Mouse (Mus musculus) midbrain, embryonic 13.5 days (tissue): Measurements from ENCODE around the gene Tedc1. TPM values are rescaled to one million over a fixed set of nuclear protein-coding genes. Genes with fewer than 3 reads are reported as not detected.

Source experiments
- ATAC-seq: fragments of 200-750 bp; cut with Nextera tagmentation; 2 replicates; pipeline ENCODE4 v1.8.0; 2017; ENCODE audit warnings: mild to moderate bottlenecking, moderate TSS enrichment, moderate library complexity
- H3K27ac ChIP-seq: fragments of 300-500 bp; sonication (generic); 2 replicates; pipeline ENCODE4 v1.5.1; 2015; ENCODE audit warnings: inconsistent platforms, mild to moderate bottlenecking, moderate library complexity
- H3K27me3 ChIP-seq: fragments of 300-500 bp; sonication (generic); 2 replicates; pipeline ENCODE4 v1.6.1; 2015; ENCODE audit warnings: mild to moderate bottlenecking, inconsistent platforms
- H3K36me3 ChIP-seq: fragments of 300-500 bp; sonication (generic); 2 replicates; pipeline ENCODE4 v1.6.1; 2015; ENCODE audit warnings: mild to moderate bottlenecking, inconsistent platforms
- H3K4me1 ChIP-seq: fragments of 300-500 bp; sonication (generic); replicated peaks from 2 replicates; pipeline ENCODE4 v1.6.1; 2015; ENCODE audit warnings: inconsistent platforms
- H3K4me2 ChIP-seq: fragments of 300-500 bp; sonication (generic); replicated peaks from 2 replicates; pipeline ENCODE4 v1.6.1; 2015; ENCODE audit warnings: moderate library complexity, mild to moderate bottlenecking, inconsistent platforms
- H3K4me3 ChIP-seq: fragments of 300-500 bp; sonication (generic); replicated peaks from 2 replicates; pipeline ENCODE4 v1.5.1; 2015; ENCODE audit warnings: mild to moderate bottlenecking, inconsistent platforms
- H3K9ac ChIP-seq: fragments of 300-500 bp; sonication (generic); replicated peaks from 2 replicates; pipeline ENCODE4 v1.6.1; 2015; ENCODE audit warnings: mild to moderate bottlenecking, inconsistent platforms
- H3K9me3 ChIP-seq: fragments of 300-500 bp; sonication (generic); 2 replicates; pipeline ENCODE4 v1.6.1; 2016; ENCODE audit warnings: mild to moderate bottlenecking, inconsistent platforms
- WGBS: fragments of 180-500 bp; shearing (Covaris S2); methylation state at CpG from one replicate; pipeline ENCODE4 v1.1.7; 2015; 5-methylcytosine and 5-hydroxymethylcytosine counted together
- polyA plus RNA-seq: library from polyadenylated mRNA; unstranded; fragments of >200 nt; fragmentation: Nextera tagmentation; extraction: Ambion mirVana; gene quantifications from 2 replicates; pipeline ENCODE4 v1.2.1, GENCODE M21; 2015

Gene Tedc1
- polyA plus RNA-seq, 1 experiment from 2014 or later, result 21.3 TPM

DNA sequence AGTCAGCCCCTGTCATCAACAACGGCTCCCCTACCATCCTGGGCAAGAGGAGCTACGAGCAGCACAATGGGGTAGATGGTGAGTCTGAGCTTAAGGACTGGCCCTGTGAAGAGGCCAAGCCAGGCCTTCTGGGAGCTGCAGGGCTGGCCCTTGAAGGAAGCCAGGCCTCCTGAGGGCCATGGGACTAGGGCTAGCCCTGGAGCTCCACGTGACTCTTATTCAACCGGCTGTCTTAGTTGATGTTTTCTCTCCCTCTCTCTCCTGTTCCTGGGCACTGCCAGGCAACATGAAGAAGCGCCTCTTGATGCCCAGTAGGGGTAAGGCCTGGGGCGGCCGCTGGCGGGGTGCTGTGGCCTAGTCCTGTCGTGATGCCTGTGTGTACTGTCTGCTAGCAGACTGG lies 23.0 kb upstream of the Tedc1 start:
- H3K9me3 ChIP-seq, result no peaks in the 10 kb centered on the region
- H3K36me3 ChIP-seq, result peaks cover 96% of the 10 kb centered on the region
- H3K4me2 ChIP-seq, result no peak overlapping the region
- no peak overlapping the region for H3K4me3 ChIP-seq
- ATAC-seq, result no peak
- peaks cover 3% of the 10 kb centered on the region for H3K4me1 ChIP-seq
- no peak overlapping the region for H3K9ac ChIP-seq
- H3K27ac ChIP-seq, result no peak overlapping the region
- WGBS, result 91% methylated on average over 9 of the region's 9 CpGs
- H3K27me3 ChIP-seq, result no peaks in the 10 kb centered on the region

DNA sequence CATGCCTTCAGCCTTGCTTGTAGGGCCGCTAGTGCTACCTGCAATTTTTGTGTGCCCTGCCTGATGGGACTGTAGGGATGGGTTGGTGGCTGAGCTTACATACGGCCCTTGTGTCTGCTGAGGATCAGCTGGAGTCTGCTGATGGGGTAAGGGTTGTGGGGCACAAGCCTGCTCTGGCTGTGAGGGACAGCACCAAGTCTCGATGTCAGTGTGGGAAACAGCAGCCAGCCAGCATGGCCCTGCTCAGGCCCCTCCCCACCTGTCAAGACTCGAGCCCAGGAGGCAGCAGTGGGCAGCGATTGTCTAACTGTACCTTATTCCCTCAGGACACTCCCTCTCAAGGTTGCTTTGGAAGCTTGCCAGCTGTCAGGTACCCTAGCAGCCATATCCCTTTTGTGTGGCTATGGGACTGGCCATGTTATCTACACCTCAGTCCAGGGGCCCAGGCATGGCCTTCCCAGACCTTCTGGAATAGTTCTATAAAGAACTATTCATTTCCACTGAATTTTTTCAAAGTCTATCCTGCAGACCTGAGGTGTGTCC lies 22.3 kb upstream of the Tedc1 start:
- Histone ChIP-seq H3K36me3 (peaks cover 95% of the 10 kb centered on the region), H3K4me2 (no peak overlapping the region), H3K27me3 (no peaks in the 10 kb centered on the region), H3K9me3 (no peaks in the 10 kb centered on the region), H3K4me1 (peaks cover 9% of the 10 kb centered on the region), H3K4me3 (no peak overlapping the region), H3K27ac (no peak overlapping the region), H3K9ac (no peak overlapping the region)
- no peak for ATAC-seq
- WGBS, result 75% methylated on average over 5 of the region's 5 CpGs

DNA sequence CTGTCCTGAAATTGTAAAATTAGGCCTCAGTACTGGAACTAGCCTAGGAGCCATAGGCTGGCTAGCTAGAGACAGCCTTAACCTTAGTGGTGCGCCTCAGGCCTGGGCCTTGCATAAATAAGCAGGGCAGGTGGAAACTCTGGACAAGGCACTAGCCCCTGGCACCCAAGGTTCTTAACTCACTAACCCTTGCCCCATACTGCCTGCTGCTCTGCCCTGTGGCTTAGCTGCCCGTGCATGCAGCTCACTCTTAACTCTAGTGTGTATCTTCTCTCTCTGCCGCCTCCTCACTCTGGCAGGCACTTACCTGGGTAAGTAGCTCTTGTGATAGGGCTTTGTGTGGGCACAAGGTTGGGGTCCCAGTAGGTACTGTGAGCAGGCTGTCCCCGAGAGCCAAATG lies 21.7 kb upstream of the Tedc1 start:
- Histone ChIP-seq H3K4me1 (peaks cover 15% of the 10 kb centered on the region), H3K36me3 (peaks cover 89% of the 10 kb centered on the region), H3K27me3 (no peaks in the 10 kb centered on the region), H3K27ac (no peak overlapping the region), H3K4me2 (no peak overlapping the region), H3K9ac (no peak overlapping the region), H3K9me3 (no peaks in the 10 kb centered on the region), H3K4me3 (no peak overlapping the region)
- no peak for ATAC-seq
- WGBS, result 90% methylated on average over 4 of the region's 4 CpGs

DNA sequence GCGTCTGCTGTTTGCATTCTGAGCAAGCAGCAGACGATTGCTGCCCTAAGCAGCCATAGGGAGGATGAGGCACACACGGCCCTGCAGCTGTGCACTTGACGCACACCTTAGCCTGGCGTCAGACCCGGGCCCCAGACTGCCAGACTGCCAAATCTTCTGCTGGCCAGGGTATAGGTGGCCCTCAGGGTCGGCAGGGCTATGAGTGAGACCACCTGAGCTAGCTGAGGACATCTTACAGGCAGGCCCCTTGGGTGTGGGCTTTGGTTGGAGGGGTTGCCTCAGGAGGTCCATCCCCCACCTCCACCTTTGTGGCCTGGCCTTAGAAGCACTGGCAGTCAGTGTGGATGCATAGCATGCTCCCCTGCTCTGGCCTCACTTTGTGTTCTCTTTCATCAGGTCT lies 20.8 kb upstream of the Tedc1 start:
- Histone ChIP-seq H3K4me2 (no peak overlapping the region), H3K36me3 (peaks cover 80% of the 10 kb centered on the region), H3K9me3 (no peaks in the 10 kb centered on the region), H3K4me1 (peaks cover 19% of the 10 kb centered on the region), H3K9ac (no peak overlapping the region), H3K27me3 (no peaks in the 10 kb centered on the region), H3K4me3 (no peak overlapping the region), H3K27ac (no peak overlapping the region)
- no peak for ATAC-seq
- WGBS, result 91% methylated on average over 7 of the region's 7 CpGs

DNA sequence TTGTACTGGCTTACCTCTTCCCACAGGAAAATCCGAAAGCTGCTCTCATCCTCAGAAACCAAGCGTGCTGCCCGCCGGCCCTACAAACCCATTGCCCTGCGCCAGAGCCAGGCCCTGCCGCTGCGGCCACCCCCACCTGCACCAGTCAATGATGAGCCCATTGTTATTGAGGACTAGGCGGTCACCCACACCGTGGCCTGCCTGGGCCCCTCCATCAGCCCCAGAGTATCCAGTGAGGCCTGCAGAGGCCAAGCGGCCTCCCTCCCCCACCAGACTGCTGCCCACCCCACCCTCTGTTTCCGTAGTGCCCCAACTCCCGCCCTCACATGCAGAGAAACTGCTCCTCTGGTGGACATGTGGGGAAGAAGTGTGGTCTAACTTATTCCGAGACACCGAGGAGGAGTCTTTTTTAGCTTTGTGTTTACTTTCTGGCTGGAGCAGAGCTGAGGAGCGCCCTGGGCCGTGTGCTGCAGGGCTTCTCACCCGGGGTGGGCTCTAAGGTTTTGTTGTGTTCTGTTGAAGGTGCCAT lies 19.7 kb upstream of the Tedc1 start:
- H3K9me3 ChIP-seq, result no peaks in the 10 kb centered on the region
- H3K9ac ChIP-seq, result no peak overlapping the region
- no peak for ATAC-seq
- no peaks in the 10 kb centered on the region for H3K27me3 ChIP-seq
- H3K36me3 ChIP-seq, result peaks cover 69% of the 10 kb centered on the region
- H3K4me3 ChIP-seq, result no peak overlapping the region
- H3K4me1 ChIP-seq, result peaks cover 29% of the 10 kb centered on the region
- 79% methylated on average over 17 of the region's 17 CpGs for WGBS
- H3K4me2 ChIP-seq, result no peak overlapping the region
- no peak overlapping the region for H3K27ac ChIP-seq

DNA sequence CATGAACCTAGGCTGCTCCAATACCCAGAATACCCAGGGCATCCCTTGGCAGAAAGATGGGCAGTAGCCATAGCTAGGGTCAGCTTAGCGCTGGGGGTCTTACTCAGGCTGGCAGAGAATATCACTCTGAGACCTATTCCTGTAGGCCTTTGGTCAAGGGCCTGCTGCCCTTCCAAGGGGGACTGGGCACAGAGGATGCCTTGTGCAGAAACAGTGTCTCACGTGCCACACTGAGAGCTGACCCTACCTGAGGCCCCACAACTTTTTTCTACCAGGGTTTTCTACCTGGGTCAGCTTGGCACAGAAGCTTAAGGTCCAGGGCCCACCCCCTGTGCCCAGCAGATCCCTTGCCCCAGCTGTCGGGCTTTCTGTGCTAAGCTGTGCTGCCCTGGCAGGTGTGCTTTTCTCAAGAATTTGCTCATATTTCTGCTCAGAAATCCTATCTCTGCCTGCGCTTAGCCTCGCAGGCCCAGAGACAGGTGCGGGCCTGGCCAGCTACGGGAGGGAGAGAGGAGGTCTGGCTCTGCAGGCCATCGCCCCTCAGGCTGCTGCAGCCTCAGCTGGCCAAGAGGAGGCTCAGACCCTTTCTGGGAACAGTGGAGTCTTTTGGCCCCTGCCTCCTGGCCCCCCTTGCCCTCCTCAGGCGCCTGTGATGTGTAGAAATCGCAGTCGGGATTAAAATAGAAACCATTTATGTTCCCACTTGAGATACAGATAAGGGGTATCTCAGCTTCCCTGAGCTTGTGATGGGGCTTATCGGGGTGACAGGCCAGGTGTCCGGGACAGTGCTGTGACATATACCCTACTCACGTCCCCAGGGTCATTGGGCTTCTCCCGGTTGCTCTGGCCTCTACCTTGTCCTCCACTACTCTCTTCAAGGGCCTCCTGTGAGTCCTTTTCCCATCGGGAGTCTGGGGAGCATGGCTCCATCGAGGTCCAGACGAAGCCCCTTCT lies 18.7 kb upstream of the Tedc1 start:
- Histone ChIP-seq H3K4me3 (no peak overlapping the region), H3K9me3 (no peaks in the 10 kb centered on the region), H3K36me3 (peaks cover 59% of the 10 kb centered on the region), H3K4me1 (peaks cover 39% of the 10 kb centered on the region), H3K27ac (no peak overlapping the region), H3K27me3 (no peaks in the 10 kb centered on the region), H3K4me2 (no peak overlapping the region), H3K9ac (no peak overlapping the region)
- 88% methylated on average over 18 of the region's 18 CpGs for WGBS
- no peak for ATAC-seq

GRCm38 (mm10) chr12:113138291-113138690 lies 17.9 kb upstream of the Tedc1 start:
- no peak for ATAC-seq
- Histone ChIP-seq H3K27ac (peak overlapping the region; percentile 88), H3K27me3 (no peaks in the 10 kb centered on the region), H3K36me3 (peaks cover 51% of the 10 kb centered on the region), H3K4me2 (no peak overlapping the region), H3K4me3 (no peak overlapping the region), H3K4me1 (peaks cover 47% of the 10 kb centered on the region), H3K9me3 (no peaks in the 10 kb centered on the region), H3K9ac (no peak overlapping the region)
- whole genome bisulfite sequencing, result 76% methylated on average over 6 of the region's 6 CpGs

- Histone ChIP-seq H3K27me3 (no peaks in the 10 kb centered on the region), H3K27ac (peak overlapping the region; percentile 88), H3K9ac (peak overlapping the region; percentile 81), H3K9me3 (no peaks in the 10 kb centered on the region), H3K4me1 (peaks cover 49% of the 10 kb centered on the region), H3K4me3 (peak overlapping the region; percentile 74), H3K36me3 (peaks cover 51% of the 10 kb centered on the region), H3K4me2 (peak overlapping the region; percentile 82)
- peak; percentile 5 for ATAC-seq
- 32% methylated on average over 11 of the region's 11 CpGs for WGBS
Measured at GRCm38 (mm10) chr12:113138901-113139864, 17.0 kb upstream of the Tedc1 start.

- Histone ChIP-seq H3K27me3 (no peaks in the 10 kb centered on the region), H3K4me2 (peak within 1 kb of the TSS; percentile 82), H3K36me3 (peaks cover 51% of the 10 kb centered on the region), H3K9ac (peak within 1 kb of the TSS; percentile 81), H3K27ac (peak within 1 kb of the TSS; percentile 88), H3K4me1 (peaks cover 49% of the 10 kb centered on the region), H3K9me3 (no peaks in the 10 kb centered on the region), H3K4me3 (peak within 1 kb of the TSS; percentile 74)
- peak; percentile 84 for ATAC-seq
- under 1% methylated on average over 67 of the region's 68 CpGs for WGBS
Measured at GRCm38 (mm10) chr12:113139908-113140615, 16.2 kb upstream of the Tedc1 start, which contains the start of gene Crip2. Gene Crip2, plus strand, starts transcription at chr12:113140236.

DNA sequence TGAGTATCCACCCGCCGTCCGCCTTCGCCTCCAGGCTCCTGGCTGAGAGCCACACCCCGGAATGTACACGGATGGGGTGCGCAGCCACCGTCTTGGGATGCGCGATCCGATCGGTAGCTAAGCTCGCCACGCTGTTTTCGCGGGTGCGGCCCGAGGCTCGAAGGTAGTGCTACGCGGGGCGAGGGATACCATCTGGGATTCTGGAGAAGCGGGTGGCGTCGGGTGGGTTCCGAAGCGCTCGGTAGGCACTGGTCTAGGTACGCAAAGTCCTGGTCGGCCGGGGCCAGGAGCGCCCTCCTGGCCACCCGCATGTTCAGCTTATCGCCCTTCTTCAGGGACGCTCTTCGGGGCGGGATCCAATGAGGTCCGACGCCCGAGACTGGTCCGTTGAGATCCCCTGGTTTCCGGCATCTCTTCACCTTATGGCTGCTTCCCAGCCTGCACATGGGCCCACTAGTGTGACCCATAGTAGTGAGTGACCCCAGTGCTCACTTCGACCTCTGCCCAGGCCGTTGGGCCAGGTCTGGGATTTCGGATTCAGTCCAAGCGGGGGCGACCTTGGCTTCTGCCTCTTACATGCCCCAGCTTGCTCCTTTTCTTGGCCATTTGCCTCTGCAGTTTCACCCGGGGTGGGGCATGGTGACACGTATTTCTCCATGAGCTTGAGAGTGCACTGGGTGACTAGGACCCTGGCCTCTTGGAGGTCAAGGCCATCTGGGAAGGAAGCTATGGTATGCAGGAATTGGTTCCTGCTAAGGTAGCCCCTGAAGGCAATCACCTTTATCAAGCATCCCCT lies 15.4 kb upstream of the Tedc1 start:
- peaks cover 50% of the 10 kb centered on the region for H3K36me3 ChIP-seq
- H3K4me2 ChIP-seq, result peak overlapping the region; percentile 82
- H3K9me3 ChIP-seq, result no peaks in the 10 kb centered on the region
- 2% methylated on average over 47 of the region's 49 CpGs for WGBS
- peak overlapping the region; percentile 81 for H3K9ac ChIP-seq
- peaks cover 49% of the 10 kb centered on the region for H3K4me1 ChIP-seq
- peak overlapping the region; percentile 74 for H3K4me3 ChIP-seq
- ATAC-seq, result no peak; the same call in 1 of the 2 replicates
- peak overlapping the region; percentile 88 for H3K27ac ChIP-seq
- no peaks in the 10 kb centered on the region for H3K27me3 ChIP-seq
